Mouse (Mus musculus) hindbrain, embryonic 14.5 days (tissue): ENCODE data around the gene Paqr3. TPM values are rescaled to one million over a fixed set of nuclear protein-coding genes. Genes with fewer than 3 reads are reported as not detected.
A peak's percentile ranks its signal among the peaks of the same experiment; 100 is the strongest.

Experiments
- ATAC-seq: fragments of 200-750 bp; cut with Nextera tagmentation; 2 replicates; pipeline ENCODE4 v1.8.0; 2017; ENCODE audit warnings: moderate number of reproducible peaks, mild to moderate bottlenecking, moderate TSS enrichment, moderate library complexity; ENCODE audit not compliant: low FRiP score
- DNase-seq: peaks from one replicate; pipeline ENCODE4 v3.0.0-alpha.2; 2015; ENCODE audit warnings: low spot score
- H3K27ac ChIP-seq: fragments of 300-500 bp; sonication (generic); 2 replicates; pipeline ENCODE4 v1.5.1; 2014; ENCODE audit warnings: mild to moderate bottlenecking, moderate library complexity
- H3K27me3 ChIP-seq: fragments of 300-500 bp; sonication (generic); 2 replicates; pipeline ENCODE4 v1.6.1; 2014; ENCODE audit warnings: mild to moderate bottlenecking, low read length, mixed read lengths; ENCODE audit not compliant: control insufficient read depth, insufficient read depth
- H3K36me3 ChIP-seq: fragments of 300-500 bp; sonication (generic); replicated peaks from 2 replicates; pipeline ENCODE4 v1.6.1; 2014; ENCODE audit not compliant: control insufficient read depth, insufficient read depth
- H3K4me1 ChIP-seq: fragments of 300-500 bp; sonication (generic); replicated peaks from 2 replicates; pipeline ENCODE4 v1.6.1; 2014; ENCODE audit warnings: antibody characterized with exemption, low read length, mixed read lengths; ENCODE audit not compliant: control insufficient read depth, insufficient read depth
- H3K4me2 ChIP-seq: fragments of 300-500 bp; sonication (generic); replicated peaks from 2 replicates; pipeline ENCODE4 v1.6.1; 2014; ENCODE audit warnings: mild to moderate bottlenecking, moderate library complexity
- H3K4me3 ChIP-seq: fragments of 300-500 bp; sonication (generic); replicated peaks from 2 replicates; pipeline ENCODE4 v1.5.1; 2014; ENCODE audit warnings: mild to moderate bottlenecking, low read length
- H3K9ac ChIP-seq: fragments of 300-500 bp; sonication (generic); 2 replicates; pipeline ENCODE4 v1.6.1; 2014
- H3K9me3 ChIP-seq: fragments of 300-500 bp; sonication (generic); 2 replicates; pipeline ENCODE4 v1.6.1; 2016; ENCODE audit warnings: low read length; ENCODE audit not compliant: control insufficient read depth
- WGBS: fragments of 180-500 bp; shearing (Covaris S2); extraction: QIAGEN DNeasy Blood & Tissue Kit; methylation state at CpG from one replicate; pipeline ENCODE4 v1.1.7; 2014; 5-methylcytosine and 5-hydroxymethylcytosine counted together
- polyA plus RNA-seq: library from polyadenylated mRNA; unstranded; fragments of >200 nt; fragmentation: Nextera tagmentation; extraction: Ambion mirVana; gene quantifications from 2 replicates; pipeline ENCODE4 v1.2.1, GENCODE M21; 2014

Paqr3 gene
- 22.7 and 24.0 TPM in 2 replicates for polyA plus RNA-seq

DNA sequence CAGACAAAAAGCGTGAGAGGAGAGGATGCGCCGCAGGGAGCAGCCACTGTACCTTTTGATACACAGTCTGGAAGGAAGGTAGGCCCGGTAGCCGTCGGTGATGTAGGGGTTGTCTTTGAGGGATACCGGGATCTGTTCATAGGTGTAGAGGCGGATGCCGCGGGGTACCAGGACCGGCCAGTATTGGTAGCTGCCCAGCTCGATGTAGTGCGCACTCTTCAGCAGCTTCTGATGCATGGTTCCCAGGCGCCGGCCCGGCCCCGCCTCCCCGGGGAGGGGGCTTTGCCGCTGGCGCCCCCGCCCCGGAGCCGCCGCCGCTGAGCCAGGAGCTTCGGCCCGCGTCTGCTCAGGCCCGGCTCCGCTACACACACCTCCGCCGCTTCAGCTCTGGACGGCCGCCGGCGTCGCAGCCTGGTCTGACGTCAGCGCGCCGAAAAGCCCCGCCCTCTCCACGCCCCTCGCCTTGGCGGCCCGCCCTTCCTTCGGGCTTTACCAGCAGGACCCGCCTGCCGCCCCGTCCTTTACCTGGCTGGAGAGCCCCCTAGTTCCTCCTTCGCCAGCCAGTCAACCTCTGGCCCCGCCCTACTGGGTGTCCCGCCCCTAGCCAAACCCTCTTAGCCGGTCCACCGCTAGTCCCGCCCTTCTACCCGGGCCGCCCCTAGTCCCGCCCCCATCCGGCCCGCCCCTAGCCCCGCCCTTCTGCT, at the start of gene Paqr3:
Gene Paqr3 (minus strand): TSS at position 390 of the 704 bp plus-strand sequence.
- peaks cover 19% of the 10 kb centered on the region for H3K4me1 ChIP-seq
- DNase-seq (peak; percentile 90), ATAC-seq (peak; percentile 98)
- H3K36me3 ChIP-seq = peaks cover 14% of the 10 kb centered on the region
- H3K27me3 ChIP-seq = no peaks in the 10 kb centered on the region
- peak within 1 kb of the TSS; percentile 72 for H3K27ac ChIP-seq
- under 1% methylated on average over 55 of the region's 62 CpGs for WGBS
- peak within 1 kb of the TSS; percentile 79 for H3K9ac ChIP-seq
- peak within 1 kb of the TSS; percentile 69 for H3K4me3 ChIP-seq
- no peaks in the 10 kb centered on the region for H3K9me3 ChIP-seq
- peak within 1 kb of the TSS; percentile 60 for H3K4me2 ChIP-seq

DNA sequence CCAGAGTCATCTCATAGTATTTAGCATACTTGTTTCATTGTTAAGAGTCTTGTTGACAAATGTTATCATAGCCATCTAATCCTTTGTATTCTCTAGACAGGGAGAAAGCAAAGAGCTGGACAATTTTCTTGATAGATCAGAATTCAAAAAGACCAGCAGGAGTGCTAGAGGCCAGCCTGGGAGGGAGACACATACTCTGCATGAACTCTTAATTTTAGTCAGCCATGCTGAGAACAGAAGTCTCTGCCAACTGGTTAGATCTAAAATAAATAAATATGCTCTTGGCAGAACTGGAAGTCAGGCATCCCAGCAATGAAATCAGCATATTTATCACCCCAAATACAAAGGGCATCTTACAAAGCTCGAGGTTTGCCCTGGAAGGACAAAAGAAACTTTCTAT, 43.3 kb upstream of the Paqr3 start:
- Histone ChIP-seq H3K4me2 (no peak overlapping the region), H3K4me3 (no peak overlapping the region), H3K27me3 (no peaks in the 10 kb centered on the region), H3K9me3 (no peaks in the 10 kb centered on the region), H3K27ac (no peak overlapping the region), H3K4me1 (no peaks in the 10 kb centered on the region), H3K9ac (no peak overlapping the region), H3K36me3 (no peaks in the 10 kb centered on the region)
- whole genome bisulfite sequencing = 9% methylated on average over 1 of the region's 1 CpGs
- DNase-seq (no peak), ATAC-seq (no peak)

DNA sequence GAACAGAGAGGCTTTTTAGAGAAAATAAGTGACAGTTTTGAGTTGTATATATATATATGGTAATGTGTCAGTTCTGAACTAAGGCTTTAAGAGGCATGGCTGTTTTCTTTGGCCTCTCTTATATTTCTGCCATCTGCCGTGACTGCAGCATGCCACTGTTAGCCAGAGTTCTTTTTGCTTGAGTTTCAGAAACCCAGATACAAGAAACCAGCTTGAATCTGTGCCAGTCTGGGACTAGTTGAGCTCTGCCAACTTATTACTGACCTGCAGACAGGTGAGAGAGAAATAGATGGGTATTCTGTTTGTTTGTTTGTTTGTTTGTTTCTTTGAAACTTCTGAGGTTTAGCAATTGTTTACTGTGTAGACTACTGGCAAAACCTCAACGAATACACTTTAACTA, 23.9 kb upstream of the Paqr3 start:
- no peaks in the 10 kb centered on the region for H3K9me3 ChIP-seq
- H3K27me3 ChIP-seq = no peaks in the 10 kb centered on the region
- WGBS = 88% methylated on average over 2 of the region's 2 CpGs

DNA sequence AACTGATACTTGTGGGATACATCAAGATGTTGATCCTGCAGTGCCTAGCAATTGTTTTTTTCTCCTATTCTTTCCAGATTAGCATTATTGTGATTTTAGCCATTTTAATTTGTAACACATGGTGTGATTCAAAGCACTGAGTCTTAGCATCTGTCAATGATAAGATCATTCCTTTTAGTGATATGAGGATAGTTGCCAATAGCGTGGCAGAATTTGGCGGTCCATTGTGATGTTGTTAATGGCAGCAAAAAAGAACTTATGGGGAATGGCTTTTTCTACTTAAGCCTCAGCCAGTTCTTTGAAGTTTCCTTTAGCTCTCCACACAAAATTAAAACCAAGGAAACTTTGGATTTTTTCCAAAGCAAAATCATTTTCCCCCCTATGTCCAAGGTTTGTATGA, 18.2 kb upstream of the Paqr3 start:
- Histone ChIP-seq H3K4me1 (no peaks in the 10 kb centered on the region), H3K4me2 (no peak overlapping the region), H3K27me3 (peaks cover 11% of the 10 kb centered on the region; the same call in 1 of the 2 replicates), H3K27ac (no peak overlapping the region), H3K36me3 (no peaks in the 10 kb centered on the region), H3K9me3 (no peaks in the 10 kb centered on the region), H3K9ac (no peak overlapping the region), H3K4me3 (no peak overlapping the region)
- WGBS = 89% methylated on average over 2 of the region's 2 CpGs
- ATAC-seq = no peak
- DNase-seq = no peak

More for the DNA sequence above, 23.9 kb upstream of the Paqr3 start:
- Histone ChIP-seq H3K4me3 (no peak overlapping the region), H3K9ac (no peak overlapping the region), H3K27ac (no peak overlapping the region), H3K4me2 (no peak overlapping the region), H3K36me3 (no peaks in the 10 kb centered on the region), H3K4me1 (no peaks in the 10 kb centered on the region)
- no peak for ATAC-seq
- no peak for DNase-seq

DNA sequence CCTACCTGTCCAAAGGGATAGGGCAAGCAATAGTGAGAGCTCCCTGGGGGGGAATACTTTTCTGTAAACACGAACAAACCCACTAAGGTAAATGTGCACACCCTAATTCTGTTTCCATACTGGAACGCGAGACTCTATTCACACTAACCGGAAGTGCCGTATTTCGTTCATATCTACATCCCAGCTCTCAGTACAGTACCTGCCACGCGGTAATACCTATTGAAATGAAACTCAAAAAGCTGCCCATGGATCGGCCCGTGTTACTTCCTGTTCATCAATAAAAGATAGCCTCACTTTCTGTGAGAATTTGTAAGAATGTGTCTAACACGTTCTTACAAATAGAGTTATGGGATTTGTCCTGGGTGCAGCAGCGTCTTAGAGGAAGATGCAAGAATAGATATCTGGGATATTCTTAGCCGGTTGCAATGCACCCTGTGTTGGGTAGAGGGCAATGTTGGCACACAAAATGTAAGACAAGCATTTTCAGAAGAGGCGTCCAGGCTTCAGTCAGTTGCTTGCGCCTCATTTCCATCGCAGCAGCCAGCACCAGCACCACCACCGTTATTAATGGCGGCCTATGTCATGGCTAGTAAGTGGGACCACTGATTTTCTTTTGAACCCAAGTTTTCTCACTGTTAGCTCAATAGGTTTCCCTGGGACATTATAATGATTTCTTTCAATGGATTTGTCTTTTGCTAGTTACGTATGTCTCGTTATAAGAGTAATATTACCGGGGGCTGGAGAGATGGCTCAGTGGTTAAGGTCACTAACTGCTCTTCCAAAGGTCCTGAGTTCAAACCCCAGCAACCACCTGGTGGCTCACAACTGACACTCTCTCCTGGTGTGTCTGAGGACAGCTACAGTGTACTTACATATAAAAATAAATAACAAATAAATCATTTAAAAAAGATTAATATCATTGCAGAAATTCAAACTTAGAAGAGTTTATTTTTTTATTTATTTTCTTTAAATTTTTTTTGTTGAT, 17.1 kb upstream of the Paqr3 start:
- H3K9ac ChIP-seq = no peak overlapping the region
- H3K36me3 ChIP-seq = no peaks in the 10 kb centered on the region
- H3K27ac ChIP-seq = no peak overlapping the region
- no peak overlapping the region for H3K4me2 ChIP-seq
- H3K4me1 ChIP-seq = no peaks in the 10 kb centered on the region
- peak; percentile 88 for DNase-seq
- ATAC-seq = peak; percentile 70; the same call in 1 of the 2 replicates
- H3K4me3 ChIP-seq = no peak overlapping the region
- H3K9me3 ChIP-seq = no peaks in the 10 kb centered on the region
- H3K27me3 ChIP-seq = peaks cover 11% of the 10 kb centered on the region; the same call in 1 of the 2 replicates
- WGBS = 48% methylated on average over 21 of the region's 21 CpGs

DNA sequence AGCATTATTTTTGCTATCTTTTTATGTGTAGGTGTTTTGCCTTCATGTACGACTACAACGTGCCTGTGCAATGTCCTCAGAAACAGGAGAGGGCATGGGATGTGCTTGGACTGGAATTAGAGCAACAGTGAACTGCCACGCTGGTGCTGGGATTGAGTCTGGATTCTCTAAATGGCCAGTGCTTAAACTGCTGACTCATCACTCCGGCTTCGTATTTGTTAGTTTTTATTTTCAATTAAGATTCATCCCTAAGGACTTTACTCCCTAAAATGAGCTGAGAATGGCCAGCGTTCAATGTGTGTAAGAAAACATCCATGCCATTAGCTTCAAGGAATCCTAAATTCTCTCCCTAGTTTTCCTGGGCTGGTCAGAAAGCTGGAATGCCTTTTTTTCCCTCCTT, 15.9 kb upstream of the Paqr3 start:
- no peak overlapping the region for H3K9ac ChIP-seq
- ATAC-seq (no peak), DNase-seq (no peak)
- H3K36me3 ChIP-seq = no peaks in the 10 kb centered on the region
- H3K4me2 ChIP-seq = no peak overlapping the region
- 83% methylated on average over 6 of the region's 6 CpGs for WGBS
- H3K27ac ChIP-seq = no peak overlapping the region
- H3K9me3 ChIP-seq = no peaks in the 10 kb centered on the region
- H3K4me1 ChIP-seq = no peaks in the 10 kb centered on the region
- H3K4me3 ChIP-seq = no peak overlapping the region
- peaks cover 11% of the 10 kb centered on the region; the same call in 1 of the 2 replicates for H3K27me3 ChIP-seq

DNA sequence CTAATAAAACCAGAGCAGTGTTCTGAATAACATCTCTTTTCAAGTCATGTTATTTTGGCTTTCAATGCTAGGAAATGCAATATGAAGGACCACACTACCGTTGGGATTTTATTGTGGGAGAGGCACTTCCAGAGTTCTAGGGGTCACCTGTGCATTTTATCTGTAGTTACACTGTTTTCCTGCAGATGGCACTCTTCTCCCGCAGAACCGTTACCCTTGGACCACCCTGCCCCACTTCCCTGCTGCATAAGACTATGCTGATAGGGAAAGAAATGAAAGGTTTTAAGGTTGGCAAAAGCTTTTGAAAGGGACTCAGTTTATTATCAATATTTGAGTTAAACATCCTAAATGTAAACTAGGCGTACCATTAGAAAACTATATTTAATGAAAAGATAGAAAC, 14.6 kb upstream of the Paqr3 start:
- DNase-seq = peak; percentile 85
- WGBS = 16% methylated on average over 4 of the region's 4 CpGs

DNA sequence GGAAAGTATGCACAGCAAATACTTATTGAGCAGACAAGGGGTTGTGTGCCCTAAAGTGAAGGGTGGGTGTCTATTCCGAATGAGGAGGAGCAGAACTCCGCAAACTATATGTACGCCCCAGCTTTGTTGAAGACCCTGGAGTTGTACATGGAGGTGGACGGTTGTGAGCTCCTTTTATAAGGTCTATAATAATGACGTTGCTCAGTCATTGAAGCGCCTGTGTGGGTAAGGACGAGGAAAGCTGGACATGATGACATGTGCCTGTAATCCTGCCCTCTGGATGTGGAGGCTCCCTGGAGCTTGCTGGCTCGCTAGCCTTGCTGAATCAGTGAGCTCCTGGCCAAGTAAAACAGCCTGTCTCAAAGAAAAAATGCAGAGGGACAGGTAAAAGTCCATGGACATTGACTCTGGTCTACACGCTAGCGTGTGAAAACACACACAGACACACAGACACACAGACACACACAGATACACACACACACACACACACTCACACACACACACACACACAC, 14.1 kb upstream of the Paqr3 start:
- ATAC-seq = peak; percentile 43; the same call in 1 of the 2 replicates
- no peak overlapping the region for H3K4me3 ChIP-seq
- no peak overlapping the region for H3K27ac ChIP-seq
- no peak overlapping the region for H3K9ac ChIP-seq
- no peaks in the 10 kb centered on the region for H3K9me3 ChIP-seq
- no peak overlapping the region for H3K4me2 ChIP-seq
- no peaks in the 10 kb centered on the region for H3K4me1 ChIP-seq
- peaks cover 11% of the 10 kb centered on the region; the same call in 1 of the 2 replicates for H3K27me3 ChIP-seq
- H3K36me3 ChIP-seq = no peaks in the 10 kb centered on the region
- WGBS = 73% methylated on average over 10 of the region's 10 CpGs
- DNase-seq = no peak

More for the DNA sequence above, 14.6 kb upstream of the Paqr3 start:
- Histone ChIP-seq H3K27ac (no peak overlapping the region), H3K9ac (no peak overlapping the region), H3K27me3 (peaks cover 11% of the 10 kb centered on the region; the same call in 1 of the 2 replicates), H3K9me3 (no peaks in the 10 kb centered on the region), H3K4me2 (no peak overlapping the region), H3K36me3 (no peaks in the 10 kb centered on the region), H3K4me3 (no peak overlapping the region), H3K4me1 (no peaks in the 10 kb centered on the region)
- peak; percentile 74; the same call in 1 of the 2 replicates for ATAC-seq

DNA sequence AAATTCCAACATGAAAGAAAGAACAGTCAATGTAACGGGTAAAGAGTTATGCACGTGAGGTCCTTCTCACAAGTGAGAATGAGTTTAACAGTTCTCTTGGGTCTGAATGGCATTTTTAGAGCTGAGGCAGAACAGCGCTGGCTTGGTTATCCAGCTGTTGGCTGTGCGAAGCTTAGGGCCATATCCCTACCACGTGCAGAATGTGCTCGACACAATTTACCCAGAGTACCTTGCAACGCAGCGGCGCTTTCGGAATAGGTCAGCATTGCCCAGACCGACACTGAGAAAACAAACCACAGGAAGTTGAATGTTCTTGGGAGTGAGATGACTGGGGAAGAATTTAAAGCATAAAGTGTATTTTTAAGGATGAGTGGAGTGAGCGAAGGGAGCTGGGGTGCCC, 13.6 kb upstream of the Paqr3 start:
- ATAC-seq = no peak
- no peak overlapping the region for H3K4me2 ChIP-seq
- 88% methylated on average over 12 of the region's 12 CpGs for WGBS
- peaks cover 11% of the 10 kb centered on the region; the same call in 1 of the 2 replicates for H3K27me3 ChIP-seq
- DNase-seq = no peak
- H3K4me3 ChIP-seq = no peak overlapping the region
- no peaks in the 10 kb centered on the region for H3K9me3 ChIP-seq
- H3K9ac ChIP-seq = no peak overlapping the region
- H3K36me3 ChIP-seq = no peaks in the 10 kb centered on the region
- H3K4me1 ChIP-seq = no peaks in the 10 kb centered on the region
- H3K27ac ChIP-seq = no peak overlapping the region
